Mouse (Mus musculus) testis, adult 2 months (tissue): ENCODE measurements around the gene Esrrb. TPM values are rescaled to one million over a fixed set of nuclear protein-coding genes. Genes with fewer than 3 reads are reported as not detected.

ENCODE experiments used
- H3K27ac ChIP-seq: fragments of 200-500 bp; 2 replicates; pipeline ENCODE4 v1.5.1; 2012; ENCODE audit warnings: low read depth, low read length; ENCODE audit not compliant: control insufficient read depth, insufficient read depth
- H3K27me3 ChIP-seq: fragments of 200-500 bp; 2 replicates; pipeline ENCODE4 v1.6.1; 2012; ENCODE audit warnings: mild to moderate bottlenecking, low read length, moderate library complexity; ENCODE audit not compliant: control insufficient read depth, insufficient read depth
- H3K36me3 ChIP-seq: fragments of 200-500 bp; 2 replicates; pipeline ENCODE4 v1.6.1; 2012; ENCODE audit warnings: mild to moderate bottlenecking, low read length; ENCODE audit not compliant: control insufficient read depth, insufficient read depth
- H3K4me1 ChIP-seq: fragments of 200-500 bp; 2 replicates; pipeline ENCODE4 v1.6.1; 2012; ENCODE audit warnings: low read length; ENCODE audit not compliant: control insufficient read depth, insufficient read depth
- H3K4me3 ChIP-seq: fragments of 200-500 bp; 2 replicates; pipeline ENCODE4 v1.5.1; 2012; ENCODE audit warnings: low read depth, mild to moderate bottlenecking, low read length, moderate library complexity, mixed read lengths; ENCODE audit not compliant: control insufficient read depth
- CTCF ChIP-seq: fragments of 200-500 bp; IDR thresholded peaks from 2 replicates; pipeline ENCODE4 v1.5.1; 2012; ENCODE audit warnings: low read depth, mild to moderate bottlenecking, inconsistent platforms, low read length, moderate library complexity; ENCODE audit not compliant: control insufficient read depth, insufficient read depth, insufficient replicate concordance
- POLR2A ChIP-seq: fragments of 200-500 bp; IDR thresholded peaks from 2 replicates; pipeline ENCODE4 v1.6.1; 2012; ENCODE audit warnings: low read depth, mild to moderate bottlenecking, inconsistent platforms, low read length, moderate library complexity; ENCODE audit not compliant: control insufficient read depth
- polyA plus RNA-seq: library from polyadenylated mRNA; depleted of rRNA; stranded (reverse); fragments of >200 nt; gene quantifications from 2 replicates; pipeline ENCODE4 v1.2.3, GENCODE M21; 2012

Esrrb gene
- polyA plus RNA-seq, 1 experiment, result 6.3 TPM

- H3K27ac ChIP-seq, result no peak overlapping the region
- H3K4me3 ChIP-seq, result no peak overlapping the region
- H3K36me3 ChIP-seq, result no peaks in the 10 kb centered on the region
- no peaks in the 10 kb centered on the region for H3K4me1 ChIP-seq
- no peak for TF ChIP-seq CTCF
- TF ChIP-seq POLR2A, result no peak
- no peaks in the 10 kb centered on the region for H3K27me3 ChIP-seq
Measured at GRCm38 (mm10) chr12:86450848-86451247, 89.9 kb downstream of the Esrrb start.

GRCm38 (mm10) chr12:86455009-86455408, 94.1 kb downstream of the Esrrb start:
- no peak overlapping the region for H3K4me3 ChIP-seq
- no peaks in the 10 kb centered on the region for H3K36me3 ChIP-seq
- H3K27ac ChIP-seq, result no peak overlapping the region
- no peaks in the 10 kb centered on the region for H3K27me3 ChIP-seq
- TF ChIP-seq CTCF (no peak), POLR2A (no peak)
- H3K4me1 ChIP-seq, result no peaks in the 10 kb centered on the region

- Histone ChIP-seq H3K4me3 (no peak overlapping the region), H3K36me3 (no peaks in the 10 kb centered on the region), H3K4me1 (no peaks in the 10 kb centered on the region), H3K27ac (no peak overlapping the region), H3K27me3 (no peaks in the 10 kb centered on the region)
- TF ChIP-seq POLR2A (no peak), CTCF (no peak)
Measured at GRCm38 (mm10) chr12:86462742-86463470, 102.0 kb downstream of the Esrrb start.

- TF ChIP-seq POLR2A (no peak), CTCF (no peak)
- Histone ChIP-seq H3K4me3 (no peak overlapping the region), H3K27ac (no peak overlapping the region), H3K4me1 (no peaks in the 10 kb centered on the region; the same call in 1 of the 2 replicates), H3K36me3 (no peaks in the 10 kb centered on the region), H3K27me3 (no peaks in the 10 kb centered on the region)
Measured at GRCm38 (mm10) chr12:86464385-86464784, 103.5 kb downstream of the Esrrb start.

- TF ChIP-seq POLR2A, result no peak
- Histone ChIP-seq H3K27me3 (no peaks in the 10 kb centered on the region), H3K27ac (no peak overlapping the region), H3K36me3 (no peaks in the 10 kb centered on the region), H3K4me3 (no peak overlapping the region), H3K4me1 (peaks cover 9% of the 10 kb centered on the region)
Measured at GRCm38 (mm10) chr12:86466180-86466579, 105.3 kb downstream of the Esrrb start.

- H3K4me3 ChIP-seq, result peak overlapping the region; percentile 81
- no peak for TF ChIP-seq POLR2A
- no peak for TF ChIP-seq CTCF
- H3K27ac ChIP-seq, result no peak overlapping the region
- no peaks in the 10 kb centered on the region for H3K27me3 ChIP-seq
- H3K4me1 ChIP-seq, result peaks cover 9% of the 10 kb centered on the region
- H3K36me3 ChIP-seq, result no peaks in the 10 kb centered on the region
Measured at GRCm38 (mm10) chr12:86469919-86470318, 109.0 kb downstream of the Esrrb start.

- H3K4me1 ChIP-seq, result peaks cover 9% of the 10 kb centered on the region
- peak overlapping the region; percentile 81 for H3K4me3 ChIP-seq
- H3K27me3 ChIP-seq, result no peaks in the 10 kb centered on the region
- H3K27ac ChIP-seq, result no peak overlapping the region
- TF ChIP-seq POLR2A, result no peak
- TF ChIP-seq CTCF, result no peak
- no peaks in the 10 kb centered on the region for H3K36me3 ChIP-seq
Measured at GRCm38 (mm10) chr12:86470912-86471311, 110.0 kb downstream of the Esrrb start.

- H3K27ac ChIP-seq, result no peak overlapping the region
- no peak overlapping the region for H3K4me3 ChIP-seq
- H3K4me1 ChIP-seq, result peaks cover 9% of the 10 kb centered on the region
- no peaks in the 10 kb centered on the region for H3K27me3 ChIP-seq
- no peaks in the 10 kb centered on the region for H3K36me3 ChIP-seq
- TF ChIP-seq POLR2A (no peak), CTCF (no peak)
Measured at GRCm38 (mm10) chr12:86473630-86474029, 112.7 kb downstream of the Esrrb start.
